Mouse (Mus musculus) brain, embryonic 14.5 days (tissue): ENCODE data around the gene Erlin1. TPM values are rescaled to one million over a fixed set of nuclear protein-coding genes. Genes with fewer than 3 reads are reported as not detected.
A peak's percentile ranks its signal among the peaks of the same experiment; 100 is the strongest.

Source experiments
- DNase-seq: peaks from one replicate; pipeline ENCODE4 v3.0.0-alpha.2; 2011; ENCODE audit warnings: low read depth
- CTCF ChIP-seq: fragments of 200-500 bp; IDR thresholded peaks from 2 replicates; pipeline ENCODE4 v1.5.1; 2012; ENCODE audit warnings: inconsistent platforms, mild to moderate bottlenecking, moderate library complexity, borderline replicate concordance; ENCODE audit not compliant: insufficient read depth, insufficient read length; ENCODE audit errors: extremely low read depth
- POLR2A ChIP-seq: fragments of 200-500 bp; IDR thresholded peaks from 2 replicates; pipeline ENCODE4 v1.6.1; 2012; ENCODE audit warnings: mild to moderate bottlenecking, inconsistent platforms, borderline replicate concordance; ENCODE audit not compliant: poor library complexity, insufficient read depth, insufficient read length, severe bottlenecking; ENCODE audit errors: extremely low read depth
- polyA plus RNA-seq: library from polyadenylated mRNA; depleted of rRNA; stranded (reverse); fragments of >200 nt; gene quantifications from 2 replicates; pipeline ENCODE4 v1.2.3, GENCODE M21; 2012; rRNA removed

The Erlin1 gene
- 18.3 and 19.6 TPM in 2 replicates for polyA plus RNA-seq

DNA sequence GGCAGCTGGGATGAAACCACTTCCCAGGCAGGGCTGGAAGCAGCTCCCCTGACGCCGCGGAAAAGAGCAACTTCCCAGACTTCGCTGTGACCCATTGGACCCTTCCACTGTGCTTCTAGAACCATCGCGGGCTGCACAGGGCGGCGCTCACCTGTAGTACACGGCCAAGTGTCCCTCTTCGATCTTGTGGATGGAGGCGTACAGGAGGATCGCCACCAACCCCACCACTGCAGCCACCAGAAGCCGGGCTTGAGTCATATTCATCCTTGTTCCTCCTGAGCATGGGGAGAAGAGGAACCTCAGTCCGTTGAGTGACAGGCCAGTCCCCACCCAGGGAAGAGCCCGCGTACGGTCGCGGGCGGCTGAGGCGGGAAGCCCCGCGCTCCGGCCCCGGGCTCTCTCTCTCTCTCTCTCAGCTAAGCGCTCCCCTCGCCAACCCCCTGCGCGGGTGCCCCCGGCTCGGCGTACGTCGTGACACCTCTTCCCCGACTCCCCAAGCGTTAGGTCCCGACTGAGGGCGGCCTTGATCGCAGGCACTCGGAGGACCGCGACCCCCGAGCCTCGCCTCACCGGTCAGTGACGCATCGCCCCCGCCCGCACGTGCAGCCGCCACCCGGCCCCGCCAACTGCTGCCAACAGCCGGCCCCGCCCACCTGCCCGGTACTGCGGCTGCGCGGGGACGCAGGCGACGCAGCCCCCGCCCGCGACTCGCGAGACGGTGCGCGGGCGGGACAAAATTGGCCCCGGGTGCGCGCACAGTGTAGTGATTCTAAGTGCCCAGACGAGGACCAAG is at the start of gene Erlin1:
Gene Erlin1 (minus strand): TSS at position 665 of the 793 bp plus-strand sequence.
- peak; percentile 94 for DNase-seq
- TF ChIP-seq CTCF: no peak
- TF ChIP-seq POLR2A: peak; percentile 57

DNA sequence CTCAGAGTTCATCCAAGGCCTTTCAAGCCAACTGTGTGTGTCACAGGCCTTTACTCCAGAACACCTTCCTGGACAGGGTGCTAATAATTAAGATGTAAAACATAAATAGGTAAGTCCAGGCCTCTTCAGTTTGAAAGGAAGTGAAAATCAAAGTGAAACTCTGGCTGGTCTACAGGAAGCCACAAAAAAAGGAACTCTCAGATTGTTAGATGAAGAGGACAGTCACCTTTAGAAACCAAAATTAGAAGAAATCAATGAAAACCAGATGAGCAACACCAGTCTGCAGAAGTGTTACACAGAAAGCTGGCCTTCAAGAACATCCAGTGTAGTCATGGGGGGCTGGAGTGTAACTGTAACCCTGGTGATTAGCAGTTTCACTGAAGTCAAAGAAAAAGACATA is 48.2 kb upstream of the Erlin1 start:
- TF ChIP-seq POLR2A: no peak
- TF ChIP-seq CTCF: no peak
- no peak for DNase-seq

DNA sequence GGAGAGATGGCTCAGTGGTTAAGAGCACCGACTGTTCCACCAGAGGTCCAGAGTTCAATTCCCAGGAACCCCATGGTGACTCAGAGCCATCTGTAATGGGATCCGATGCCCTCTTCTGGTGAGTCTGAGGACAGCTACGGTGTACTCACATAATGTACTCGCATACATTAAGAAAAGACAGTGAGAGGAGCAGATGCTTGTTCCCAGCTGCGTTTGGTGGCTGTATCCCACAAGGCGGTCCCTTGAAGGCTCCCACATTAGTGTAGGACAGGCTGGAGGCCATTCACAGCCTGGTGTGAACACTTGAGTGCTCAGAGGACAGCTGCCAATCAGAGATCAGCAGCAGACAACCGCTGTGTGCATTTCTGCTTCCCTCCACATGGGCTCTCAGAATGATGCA is 42.1 kb upstream of the Erlin1 start:
- peak; percentile 36 for DNase-seq

DNA sequence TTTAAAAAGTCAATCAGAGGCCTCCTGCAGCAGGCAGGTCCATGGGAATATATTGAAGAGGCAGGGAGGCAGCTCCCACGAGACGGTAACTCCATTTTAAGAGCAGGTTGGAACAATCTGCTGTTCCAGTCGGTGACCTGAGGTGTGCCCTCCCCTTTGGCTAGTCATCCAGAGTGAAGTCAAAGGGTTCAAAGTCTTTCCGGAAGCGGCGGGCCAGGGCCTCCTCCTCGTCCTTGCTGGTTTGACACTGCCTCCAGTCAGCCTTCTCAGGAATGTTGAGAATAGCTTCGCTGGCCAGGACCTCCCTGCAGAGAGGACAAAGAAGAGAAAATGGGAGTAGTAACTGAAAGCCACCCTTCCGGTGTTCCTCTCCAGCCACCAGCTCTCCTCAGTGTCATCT is 40.8 kb upstream of the Erlin1 start:
- no peak for DNase-seq
- TF ChIP-seq CTCF: no peak
- TF ChIP-seq POLR2A: no peak

More for the DNA sequence above, 42.1 kb upstream of the Erlin1 start:
- TF ChIP-seq POLR2A (no peak), CTCF (peak; percentile 48; the same call in 1 of the 2 replicates)

DNA sequence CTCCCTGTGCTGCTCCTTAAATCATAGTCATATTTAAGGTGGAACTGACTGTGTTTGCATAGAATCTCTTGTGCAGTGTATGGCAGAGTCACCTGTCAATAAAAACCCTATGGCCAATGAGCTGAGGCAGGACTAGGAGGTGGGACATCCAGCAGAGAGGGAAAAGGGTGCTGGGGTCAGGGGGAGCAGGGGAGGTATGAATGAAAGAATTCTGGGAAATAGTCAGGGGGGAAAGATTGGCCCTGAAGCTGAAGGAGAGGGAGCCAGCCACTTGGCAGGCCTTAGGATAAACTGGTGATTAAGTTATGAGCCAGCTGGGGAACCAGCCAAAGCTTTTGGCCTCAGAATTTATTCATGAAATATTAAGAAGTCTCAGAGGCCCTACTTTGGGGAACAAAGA is 39.4 kb upstream of the Erlin1 start:
- TF ChIP-seq CTCF (no peak), POLR2A (no peak)
- DNase-seq: peak; percentile 15

DNA sequence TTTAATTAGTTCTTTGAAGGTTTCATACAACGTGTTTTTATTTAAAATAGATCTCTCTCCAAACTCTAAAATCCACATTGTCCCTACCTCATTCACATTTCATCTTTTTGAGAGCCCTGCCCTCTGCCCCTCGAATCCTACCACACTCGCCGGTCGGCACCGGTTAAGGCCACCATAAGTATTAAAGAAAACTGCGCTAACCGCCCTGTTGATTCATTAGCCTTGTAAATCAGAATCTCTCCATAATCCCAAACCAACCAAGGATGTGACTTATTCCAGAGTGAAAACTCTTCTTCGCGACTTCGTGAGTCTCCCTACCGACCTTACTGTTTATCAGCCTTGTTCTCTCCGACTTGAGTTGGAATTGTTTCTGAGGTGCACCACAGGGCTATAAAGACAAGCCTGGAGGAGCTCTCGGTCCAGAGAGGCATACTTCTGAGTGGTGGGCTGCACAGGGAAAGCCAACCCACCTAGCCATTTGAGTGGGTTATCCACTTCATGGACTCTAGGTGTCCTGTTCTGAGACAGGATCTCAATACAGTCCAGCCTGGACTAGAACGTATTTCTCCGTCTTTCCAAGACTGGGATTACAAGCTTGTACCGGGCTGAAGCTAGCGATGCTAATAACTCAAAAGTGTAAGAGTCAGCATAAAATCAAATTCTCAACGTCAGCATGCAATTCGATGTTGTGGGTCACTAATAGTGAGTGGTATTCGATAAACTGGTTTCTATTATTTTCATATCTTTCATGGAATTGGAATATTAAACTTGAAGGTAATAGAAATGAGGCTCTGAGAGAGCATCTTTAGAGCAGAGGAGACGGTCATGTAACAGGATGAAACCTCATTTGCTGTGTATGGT is 38.3 kb upstream of the Erlin1 start:
- TF ChIP-seq POLR2A: no peak
- TF ChIP-seq CTCF: no peak
- no peak for DNase-seq

DNA sequence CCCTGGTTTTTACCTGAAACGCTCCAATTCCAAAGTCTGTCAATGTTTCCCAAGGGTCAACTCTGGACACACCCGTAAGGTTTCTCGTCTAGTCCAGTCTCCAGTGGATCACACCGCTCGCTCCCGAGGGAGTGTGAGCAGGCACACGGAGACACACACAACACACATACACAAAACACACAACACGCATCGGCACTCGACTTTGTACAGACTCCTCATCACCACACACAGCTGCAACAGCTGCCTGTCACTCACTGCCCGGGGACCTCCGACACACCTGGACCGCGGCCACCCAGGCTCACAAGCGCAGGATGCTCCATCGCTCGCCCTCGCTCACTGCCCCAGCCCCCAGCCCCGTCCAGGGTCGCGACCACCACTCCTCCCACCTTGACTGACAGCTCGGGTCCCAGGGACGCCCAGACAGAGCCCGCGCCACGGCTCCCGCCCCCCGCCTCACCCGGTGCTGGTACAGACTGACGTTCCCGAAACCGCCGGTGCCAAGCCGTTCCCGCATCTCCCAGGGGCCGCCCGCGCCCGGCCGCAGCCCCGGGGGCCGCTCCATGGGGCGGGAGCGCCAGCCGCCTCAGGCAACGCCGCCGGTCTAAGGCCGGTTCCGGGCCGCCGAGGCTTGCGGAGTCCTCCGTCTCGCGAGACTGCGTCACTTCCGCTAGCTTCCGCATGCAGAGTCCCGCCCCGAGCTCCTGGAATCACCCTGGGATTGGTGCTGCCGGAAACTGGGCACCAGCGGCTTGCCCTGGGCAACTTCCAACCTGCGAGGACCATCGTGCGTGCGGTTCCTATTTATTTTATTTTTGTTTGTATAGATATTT is 37.5 kb upstream of the Erlin1 start, which contains the start of gene Chuk:
Gene Chuk (minus strand): TSS at position 650 of the 830 bp plus-strand sequence.
- TF ChIP-seq POLR2A: peak; percentile 97
- no peak for TF ChIP-seq CTCF
- peak; percentile 98 for DNase-seq

DNA sequence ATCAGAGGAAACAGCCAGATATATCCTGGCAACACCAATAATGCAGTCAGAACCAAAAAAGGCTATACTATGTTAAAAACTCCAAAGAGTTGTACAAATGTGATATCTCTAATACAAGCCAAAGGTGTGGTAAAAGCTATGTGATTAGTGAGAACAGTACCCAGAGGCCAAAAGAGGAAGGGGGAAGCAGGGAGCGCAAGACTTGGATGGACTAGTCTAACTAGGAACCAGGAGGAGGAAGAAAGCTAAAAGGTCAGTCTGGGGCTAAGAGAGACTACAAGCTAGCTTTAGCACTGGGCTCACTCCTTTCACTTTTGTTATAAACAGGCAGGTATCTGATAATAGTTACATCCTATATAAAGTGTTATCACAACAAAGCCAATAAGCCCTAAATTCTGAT is 34.8 kb upstream of the Erlin1 start:
- DNase-seq: no peak
- no peak for TF ChIP-seq POLR2A
- TF ChIP-seq CTCF: no peak

DNA sequence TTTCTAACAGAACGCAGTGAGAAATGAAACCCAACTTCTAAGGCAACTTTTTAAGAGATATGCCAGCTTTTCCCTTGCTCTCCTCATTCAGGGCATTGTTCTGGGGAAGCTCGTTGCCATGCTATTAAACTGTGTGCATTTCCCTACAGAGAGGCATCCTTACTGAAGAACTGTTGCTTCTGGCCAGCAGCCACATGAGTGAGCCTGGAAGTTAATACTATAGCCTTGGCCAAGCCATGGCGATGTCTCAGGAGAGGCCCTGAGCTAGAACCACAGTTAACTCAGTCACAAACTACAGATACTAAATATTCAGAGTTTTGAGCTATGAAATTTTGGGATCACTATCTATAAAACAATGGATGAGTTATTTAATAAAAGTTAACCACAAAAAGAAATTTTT is 33.4 kb upstream of the Erlin1 start:
- TF ChIP-seq POLR2A: no peak
- TF ChIP-seq CTCF: no peak
- DNase-seq: no peak

DNA sequence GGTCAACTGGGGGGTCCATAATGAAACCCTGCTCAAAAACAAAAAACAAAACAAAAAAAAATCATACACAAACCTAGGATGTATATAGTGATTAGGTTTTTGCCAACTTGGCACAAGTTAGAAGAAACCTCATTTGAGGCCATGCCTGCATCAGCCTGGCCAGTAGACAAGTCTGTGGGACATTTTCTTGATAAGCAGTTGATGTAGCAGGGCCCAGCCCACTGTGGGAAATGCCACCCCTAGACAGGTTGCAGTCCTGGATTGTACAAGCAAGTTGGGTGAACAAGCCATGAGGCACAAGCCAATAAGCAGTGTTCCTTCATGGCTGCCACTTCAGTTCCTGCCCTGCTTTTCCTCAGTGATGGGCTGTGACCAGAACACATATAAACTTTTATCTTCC is 31.3 kb upstream of the Erlin1 start:
- TF ChIP-seq POLR2A: no peak
- DNase-seq: no peak

DNA sequence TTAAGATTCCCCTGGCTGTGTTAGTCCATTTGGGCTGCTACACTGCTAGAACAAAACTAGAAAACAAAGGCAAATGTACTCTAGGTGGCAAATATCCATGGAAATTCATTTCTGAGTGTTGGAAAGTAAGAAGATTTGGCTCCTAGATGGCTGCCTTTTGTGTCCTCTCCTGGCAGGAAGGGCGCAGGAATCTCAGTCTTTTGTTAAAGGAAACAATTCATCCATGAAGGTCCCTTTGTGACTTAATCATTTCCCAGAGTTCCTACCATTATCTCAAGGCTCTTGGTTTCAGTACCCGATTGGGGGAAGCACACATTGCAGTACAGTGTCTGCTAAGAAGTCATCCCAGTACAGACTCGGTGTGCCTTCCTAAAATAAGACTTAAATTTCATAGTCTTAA is 16.7 kb upstream of the Erlin1 start:
- DNase-seq: no peak
- no peak for TF ChIP-seq POLR2A
- no peak for TF ChIP-seq CTCF
